Mouse (Mus musculus) stomach, embryonic 15.5 days (tissue): Measurements from ENCODE around the gene Grm8. TPM values are rescaled to one million over a fixed set of nuclear protein-coding genes. Genes with fewer than 3 reads are reported as not detected.

ENCODE experiments used
- ATAC-seq: fragments of 200-750 bp; cut with Nextera tagmentation; 2 replicates; pipeline ENCODE4 v1.8.0; 2017; ENCODE audit warnings: low read depth, moderate number of reproducible peaks, moderate TSS enrichment; ENCODE audit not compliant: insufficient read depth, low FRiP score
- H3K27ac ChIP-seq: fragments of 300-500 bp; sonication (generic); 2 replicates; pipeline ENCODE4 v1.5.1; 2015; ENCODE audit warnings: mild to moderate bottlenecking, inconsistent platforms
- H3K27me3 ChIP-seq: fragments of 300-500 bp; sonication (generic); replicated peaks from 2 replicates; pipeline ENCODE4 v1.6.1; 2015; ENCODE audit warnings: inconsistent platforms
- H3K36me3 ChIP-seq: fragments of 300-500 bp; sonication (generic); 2 replicates; pipeline ENCODE4 v1.6.1; 2015; ENCODE audit warnings: inconsistent platforms
- H3K4me1 ChIP-seq: fragments of 300-500 bp; sonication (generic); 2 replicates; pipeline ENCODE4 v1.6.1; 2015; ENCODE audit warnings: inconsistent platforms
- H3K4me2 ChIP-seq: fragments of 300-500 bp; sonication (generic); 2 replicates; pipeline ENCODE4 v1.6.1; 2015; ENCODE audit warnings: mild to moderate bottlenecking, inconsistent platforms
- H3K4me3 ChIP-seq: fragments of 300-500 bp; sonication (generic); replicated peaks from 2 replicates; pipeline ENCODE4 v1.5.1; 2015; ENCODE audit warnings: inconsistent platforms
- H3K9ac ChIP-seq: fragments of 300-500 bp; sonication (generic); 2 replicates; pipeline ENCODE4 v1.6.1; 2015; ENCODE audit warnings: inconsistent platforms
- H3K9me3 ChIP-seq: fragments of 300-500 bp; sonication (generic); 2 replicates; pipeline ENCODE4 v1.6.1; 2016; ENCODE audit warnings: inconsistent platforms
- WGBS: fragments of 180-500 bp; shearing (Covaris S2); methylation state at CpG from one replicate; pipeline ENCODE4 v1.1.7; 2015; 5-methylcytosine and 5-hydroxymethylcytosine counted together
- polyA plus RNA-seq: library from polyadenylated mRNA; unstranded; fragments of >200 nt; fragmentation: Nextera tagmentation; extraction: Ambion mirVana; gene quantifications from 2 replicates; pipeline ENCODE4 v1.2.1, GENCODE M21; 2015

Gene Grm8
- polyA plus RNA-seq = 1.6 TPM in 2 replicates

DNA sequence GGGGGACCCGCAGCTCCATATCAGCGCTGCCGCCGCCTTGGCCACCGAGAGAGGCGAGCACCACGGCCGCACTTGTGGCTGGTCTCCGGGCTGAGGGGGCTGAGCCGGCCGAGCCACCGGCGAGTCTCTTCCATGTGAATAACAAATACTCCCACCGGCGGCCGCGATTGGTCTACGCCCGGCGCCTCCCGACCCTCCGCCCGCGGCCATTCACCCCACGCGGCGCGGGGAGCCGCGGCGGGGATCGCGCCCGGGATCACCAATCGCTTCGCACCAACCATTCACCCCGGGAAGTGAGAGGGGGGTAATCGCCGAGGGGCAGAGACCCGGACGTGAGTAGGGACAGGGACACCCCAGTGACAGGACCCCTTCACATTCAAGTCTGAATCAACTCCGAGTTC is at the start of gene Grm8:
Gene Grm8 (minus strand): TSS at position 178 of the 401 bp plus-strand sequence.
- H3K9me3 ChIP-seq = no peaks in the 10 kb centered on the region
- no peaks in the 10 kb centered on the region for H3K36me3 ChIP-seq
- 0 out of 2 replicates have a peak within 1 kb of the TSS, but pooled peaks have one; percentile 2 for H3K9ac ChIP-seq
- under 1% methylated on average over 42 of the region's 42 CpGs for WGBS
- ATAC-seq = no peak
- peak within 1 kb of the TSS; percentile 51 for H3K4me3 ChIP-seq
- peak within 1 kb of the TSS; percentile 98 for H3K4me2 ChIP-seq
- H3K27me3 ChIP-seq = peaks cover 35% of the 10 kb centered on the region
- no peak within 1 kb of the TSS for H3K27ac ChIP-seq
- H3K4me1 ChIP-seq = peaks cover 16% of the 10 kb centered on the region

DNA sequence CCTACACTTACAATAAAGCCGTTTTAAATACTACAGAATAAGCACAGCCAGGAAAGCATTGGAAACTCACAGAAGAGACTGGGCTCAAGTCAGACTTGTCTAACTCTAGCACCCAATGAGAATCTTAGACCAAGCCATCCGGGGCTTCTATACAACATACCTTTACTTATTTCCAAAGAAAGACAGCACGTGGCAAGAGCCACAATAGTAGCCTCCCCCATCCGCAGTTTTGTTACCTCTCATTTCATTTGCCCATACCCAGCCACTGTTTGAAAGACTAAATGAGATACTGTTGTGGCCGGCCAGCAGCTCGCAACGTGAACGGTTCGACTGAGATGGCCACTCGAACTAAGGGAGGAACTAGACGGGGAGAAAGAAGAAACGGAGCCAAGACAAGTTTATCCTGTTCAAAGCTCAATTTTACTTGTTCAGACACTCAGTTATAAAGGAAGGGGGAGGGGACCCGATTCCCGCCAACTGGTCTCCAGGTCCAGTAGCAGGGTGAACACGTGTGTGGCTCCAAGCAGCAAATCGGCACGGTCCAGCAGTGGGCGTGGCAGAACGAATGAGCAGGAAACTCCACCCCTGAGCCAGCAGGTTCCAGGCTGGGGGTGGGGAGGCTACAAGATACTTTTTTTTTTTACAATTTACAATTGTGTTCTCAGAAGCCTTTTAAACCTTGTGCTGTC is 35.0 kb upstream of the Grm8 start:
- no peak overlapping the region for H3K27ac ChIP-seq
- H3K4me1 ChIP-seq = no peaks in the 10 kb centered on the region
- no peak for ATAC-seq
- 65% methylated on average over 19 of the region's 19 CpGs for WGBS
- H3K9me3 ChIP-seq = no peaks in the 10 kb centered on the region
- no peak overlapping the region for H3K4me2 ChIP-seq
- H3K27me3 ChIP-seq = no peaks in the 10 kb centered on the region
- no peak overlapping the region for H3K9ac ChIP-seq
- H3K4me3 ChIP-seq = no peak overlapping the region
- no peaks in the 10 kb centered on the region for H3K36me3 ChIP-seq

DNA sequence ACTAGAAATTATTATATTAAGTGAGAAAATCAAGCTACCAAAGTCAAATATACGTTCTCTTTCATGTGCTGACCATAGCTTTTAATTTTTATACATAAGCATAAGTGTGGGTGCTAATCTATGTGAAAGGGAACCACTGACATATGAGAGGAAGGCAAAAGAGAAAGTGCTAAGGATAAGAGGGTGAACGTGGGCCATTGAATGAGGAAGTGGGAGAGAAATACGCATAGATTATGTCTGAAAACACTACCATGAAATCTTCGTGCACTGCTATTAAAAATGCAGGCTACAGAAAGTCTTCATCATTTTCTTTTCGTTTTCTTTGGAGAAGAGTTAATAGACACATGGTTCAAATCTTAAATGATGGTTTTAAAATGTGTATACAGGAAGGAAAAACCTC is 25.4 kb upstream of the Grm8 start:
- no peak overlapping the region for H3K4me3 ChIP-seq
- H3K4me1 ChIP-seq = no peaks in the 10 kb centered on the region
- no peaks in the 10 kb centered on the region for H3K27me3 ChIP-seq
- ATAC-seq = no peak
- no peak overlapping the region for H3K27ac ChIP-seq
- no peaks in the 10 kb centered on the region for H3K9me3 ChIP-seq
- H3K4me2 ChIP-seq = no peak overlapping the region
- H3K36me3 ChIP-seq = no peaks in the 10 kb centered on the region
- WGBS = 75% methylated on average over 5 of the region's 5 CpGs
- H3K9ac ChIP-seq = no peak overlapping the region

DNA sequence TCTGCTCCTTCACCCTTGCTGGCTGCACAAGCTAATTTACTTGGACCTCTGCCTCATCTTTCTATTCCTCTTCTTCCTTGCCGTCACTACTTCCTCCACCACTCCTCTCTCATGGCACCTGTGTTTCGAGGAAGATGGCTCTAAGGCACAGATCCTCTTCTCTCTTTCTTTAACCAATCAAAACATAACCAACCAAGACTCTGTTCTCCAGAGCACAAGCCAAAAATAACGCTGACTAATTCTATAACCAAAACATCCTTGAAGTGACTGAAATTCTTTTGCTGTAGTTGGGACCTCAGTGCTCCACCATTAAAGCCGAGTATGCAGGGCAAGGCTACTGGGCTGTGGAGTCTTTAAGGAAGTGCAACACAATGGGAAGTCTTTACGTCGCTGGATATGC is 11.5 kb upstream of the Grm8 start:
- no peaks in the 10 kb centered on the region for H3K27me3 ChIP-seq
- no peaks in the 10 kb centered on the region for H3K9me3 ChIP-seq
- no peak overlapping the region for H3K27ac ChIP-seq
- H3K36me3 ChIP-seq = no peaks in the 10 kb centered on the region
- H3K9ac ChIP-seq = no peak overlapping the region
- H3K4me2 ChIP-seq = no peak overlapping the region
- no peak overlapping the region for H3K4me3 ChIP-seq
- ATAC-seq = no peak
- H3K4me1 ChIP-seq = no peaks in the 10 kb centered on the region
- WGBS = 73% methylated on average over 6 of the region's 6 CpGs

DNA sequence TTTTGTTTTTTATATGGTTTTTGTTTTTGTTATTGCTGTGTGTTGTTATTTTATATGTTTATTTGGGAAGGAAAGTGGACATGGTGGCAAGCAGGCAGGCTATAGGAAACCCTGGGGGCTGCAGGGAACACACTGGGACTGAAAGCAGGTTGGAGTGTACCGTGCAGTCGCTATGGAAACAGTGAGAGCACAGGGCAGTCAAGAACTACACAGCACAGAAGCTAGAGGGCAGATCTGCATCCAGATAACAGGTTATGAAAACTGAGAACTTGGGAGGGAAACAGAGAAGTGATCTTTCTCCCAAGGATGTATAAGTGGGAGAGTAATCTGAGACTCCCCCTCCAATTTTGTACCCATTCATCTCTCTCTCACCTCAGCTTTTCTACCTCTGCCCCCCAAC is 7.4 kb upstream of the Grm8 start:
- Histone ChIP-seq H3K4me2 (no peak overlapping the region), H3K4me1 (no peaks in the 10 kb centered on the region), H3K36me3 (no peaks in the 10 kb centered on the region), H3K9ac (no peak overlapping the region), H3K9me3 (no peaks in the 10 kb centered on the region), H3K27ac (no peak overlapping the region), H3K27me3 (no peaks in the 10 kb centered on the region), H3K4me3 (no peak overlapping the region)
- no peak for ATAC-seq
- WGBS = 23% methylated on average over 2 of the region's 2 CpGs

DNA sequence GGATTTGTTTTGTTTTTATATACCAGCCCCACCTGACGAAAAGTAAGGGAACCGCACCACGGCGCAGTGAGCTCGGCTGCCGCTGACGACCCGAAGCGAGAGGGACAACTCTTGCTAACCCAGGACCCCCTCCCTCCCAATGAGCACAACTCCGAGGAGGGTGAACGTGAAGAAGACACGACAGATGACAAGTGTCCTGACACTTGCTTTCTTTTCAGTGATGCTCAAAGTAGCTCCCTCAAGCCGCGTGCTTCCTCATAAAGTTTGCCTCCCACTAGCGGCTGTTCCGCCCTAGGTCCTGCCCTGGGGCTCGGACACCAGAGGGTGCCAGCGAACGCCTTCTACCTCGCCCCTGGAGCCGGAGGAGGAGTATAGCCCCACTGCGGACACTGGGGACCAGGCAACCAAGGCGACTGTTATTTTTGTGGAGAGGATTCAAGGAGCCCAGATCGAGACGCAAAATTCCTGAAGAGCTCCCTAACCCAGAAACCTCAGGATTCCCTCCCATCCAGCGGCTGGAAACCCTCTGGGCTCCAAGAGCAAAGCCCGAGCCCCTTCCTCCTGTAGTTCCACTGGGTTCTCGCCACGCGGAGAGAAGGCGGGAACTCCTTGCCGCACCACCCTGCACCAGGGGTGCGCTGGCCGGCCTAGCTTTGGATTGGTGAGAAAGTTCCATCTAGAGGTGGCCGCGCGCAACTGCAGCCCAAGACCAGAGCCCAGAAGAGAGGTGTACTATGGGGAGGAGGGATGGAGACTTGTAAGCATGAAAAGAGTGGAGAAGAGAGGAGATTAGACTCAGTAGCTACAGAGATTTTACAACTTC is 644 bp upstream of the Grm8 start:
- no peak overlapping the region for H3K9ac ChIP-seq
- no peaks in the 10 kb centered on the region for H3K9me3 ChIP-seq
- no peak overlapping the region for H3K27ac ChIP-seq
- ATAC-seq = peak; percentile 89
- H3K36me3 ChIP-seq = no peaks in the 10 kb centered on the region
- H3K4me3 ChIP-seq = peak overlapping the region; percentile 51
- peaks cover 16% of the 10 kb centered on the region for H3K4me1 ChIP-seq
- WGBS = 0% methylated on average over 37 of the region's 37 CpGs
- peak overlapping the region; percentile 98 for H3K4me2 ChIP-seq
- H3K27me3 ChIP-seq = peaks cover 35% of the 10 kb centered on the region

DNA sequence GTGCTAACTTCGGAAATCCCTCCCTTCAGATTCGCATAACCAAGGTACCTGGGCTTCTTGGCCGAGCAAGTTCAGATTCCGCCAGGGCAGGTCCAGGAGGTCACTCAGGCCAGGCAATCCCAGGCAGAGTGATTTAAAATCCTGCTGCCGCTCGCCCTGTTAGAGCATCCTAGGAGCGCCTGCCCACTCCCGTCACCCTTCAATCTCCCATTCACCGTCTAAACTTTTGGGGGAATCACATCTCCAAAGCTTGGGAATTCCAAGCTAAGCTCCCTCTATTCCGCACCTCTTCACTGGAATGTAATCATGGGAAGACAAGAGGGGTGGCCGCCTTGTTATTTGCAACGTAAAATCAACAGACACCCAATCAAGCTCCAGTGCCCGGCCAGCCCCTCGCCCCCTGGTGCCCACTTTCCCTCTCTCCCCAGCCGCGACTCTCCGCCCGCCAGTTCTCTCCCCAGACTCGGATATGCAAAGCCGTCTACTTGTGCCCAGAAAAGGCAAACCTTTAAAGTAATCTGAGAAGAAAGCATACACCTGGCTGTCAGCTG is 652 bp downstream of the Grm8 start:
- Histone ChIP-seq H3K9me3 (no peaks in the 10 kb centered on the region), H3K36me3 (no peaks in the 10 kb centered on the region), H3K4me1 (peaks cover 16% of the 10 kb centered on the region), H3K27me3 (peaks cover 35% of the 10 kb centered on the region), H3K4me2 (peak overlapping the region; percentile 98), H3K27ac (no peak overlapping the region), H3K4me3 (peak overlapping the region; percentile 51), H3K9ac (no peak overlapping the region)
- under 1% methylated on average over 20 of the region's 20 CpGs for WGBS
- ATAC-seq = no peak

DNA sequence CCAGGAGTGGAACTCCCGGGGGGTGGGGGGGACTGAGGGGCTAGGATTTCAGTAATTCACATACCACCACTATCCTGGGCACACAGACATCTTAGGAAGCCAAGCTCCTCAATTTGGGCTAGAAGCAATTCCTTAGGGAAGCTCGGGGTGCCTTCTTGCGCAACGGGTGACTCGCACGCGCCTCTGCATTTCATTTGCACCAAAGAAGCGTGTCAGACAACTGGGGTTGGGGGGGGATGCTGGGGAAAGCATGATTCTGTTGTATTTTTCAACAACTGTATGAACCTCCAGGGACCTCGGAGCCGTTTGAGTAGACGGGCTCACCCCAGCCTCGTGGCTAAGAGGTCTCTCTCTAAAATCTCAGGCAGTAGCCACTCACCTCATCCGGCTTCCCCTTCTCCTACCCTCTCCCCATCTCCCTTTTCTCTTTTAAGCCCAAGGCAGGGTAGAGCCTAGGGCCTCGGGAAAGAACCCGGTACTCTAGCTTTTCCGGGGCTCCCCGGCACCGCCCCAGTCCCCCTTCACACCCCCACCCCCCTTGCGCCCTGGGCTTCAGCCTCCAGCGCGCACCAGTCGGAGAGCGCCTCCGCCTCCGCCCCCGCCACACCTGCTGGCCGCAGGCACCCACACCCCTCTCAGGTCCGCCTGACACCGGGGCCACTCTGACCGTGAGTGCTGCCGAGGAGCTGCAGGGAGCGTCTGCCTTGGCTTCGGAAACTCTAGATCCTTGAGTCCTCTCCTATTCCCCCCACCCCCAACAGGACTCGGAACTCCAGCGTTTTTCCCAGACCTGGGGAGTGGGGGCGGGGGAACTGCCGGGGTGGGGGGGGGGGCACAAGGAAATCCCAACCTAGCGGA is 1.5 kb downstream of the Grm8 start:
- no peaks in the 10 kb centered on the region for H3K36me3 ChIP-seq
- ATAC-seq = no peak; the same call in 1 of the 2 replicates
- H3K27me3 ChIP-seq = peaks cover 35% of the 10 kb centered on the region
- WGBS = 2% methylated on average over 38 of the region's 38 CpGs
- H3K4me3 ChIP-seq = peak overlapping the region; percentile 51
- H3K4me2 ChIP-seq = peak overlapping the region; percentile 98
- peaks cover 16% of the 10 kb centered on the region for H3K4me1 ChIP-seq
- H3K27ac ChIP-seq = no peak overlapping the region
- H3K9ac ChIP-seq = no peak overlapping the region
- H3K9me3 ChIP-seq = no peaks in the 10 kb centered on the region

DNA sequence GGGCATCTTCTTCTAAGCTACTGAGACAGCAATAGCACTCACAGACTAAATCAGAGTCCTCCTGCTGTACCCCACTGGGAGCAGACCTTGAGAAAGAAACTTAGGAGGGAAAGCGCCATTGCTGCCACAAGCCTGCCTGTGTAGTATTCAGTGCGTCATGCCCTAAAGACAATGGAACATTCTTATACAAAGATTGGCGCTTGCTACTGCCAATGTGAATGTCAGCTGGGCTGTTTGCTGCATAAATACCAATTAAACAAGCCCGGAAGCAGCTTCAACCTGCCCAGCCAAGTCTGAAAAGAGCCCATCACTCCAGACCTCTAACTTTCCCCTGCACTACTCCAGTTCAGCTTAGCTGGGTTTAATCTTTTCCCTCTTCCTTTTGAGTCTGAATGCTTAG is 2.9 kb downstream of the Grm8 start:
- H3K36me3 ChIP-seq = no peaks in the 10 kb centered on the region
- no peak overlapping the region for H3K4me2 ChIP-seq
- WGBS = 30% methylated on average over 4 of the region's 4 CpGs
- no peak overlapping the region for H3K27ac ChIP-seq
- H3K4me1 ChIP-seq = peaks cover 16% of the 10 kb centered on the region
- H3K4me3 ChIP-seq = no peak overlapping the region
- peaks cover 35% of the 10 kb centered on the region for H3K27me3 ChIP-seq
- ATAC-seq = no peak
- no peaks in the 10 kb centered on the region for H3K9me3 ChIP-seq
- H3K9ac ChIP-seq = no peak overlapping the region

DNA sequence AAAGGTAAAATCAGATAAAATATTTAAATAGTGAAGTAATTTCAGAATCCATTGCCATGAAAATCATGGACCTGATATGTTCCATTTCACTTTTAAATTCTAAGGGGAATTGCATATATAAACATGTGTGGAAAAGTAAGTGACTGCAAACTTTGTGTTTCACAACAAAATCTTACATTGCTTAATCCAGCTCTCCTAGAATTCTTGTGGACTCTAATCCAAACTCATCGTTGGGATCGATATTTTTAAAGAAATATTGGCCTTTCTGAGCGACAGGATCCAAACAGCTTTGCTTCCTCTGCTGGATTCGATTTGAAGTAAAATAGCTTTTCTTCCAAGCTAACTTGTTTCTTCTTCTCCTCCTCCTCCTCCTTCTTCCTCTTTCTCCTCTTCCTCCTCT is 6.1 kb downstream of the Grm8 start:
- H3K27me3 ChIP-seq = peaks cover 29% of the 10 kb centered on the region
- H3K9me3 ChIP-seq = no peaks in the 10 kb centered on the region
- H3K4me2 ChIP-seq = no peak overlapping the region
- H3K9ac ChIP-seq = no peak overlapping the region
- H3K36me3 ChIP-seq = no peaks in the 10 kb centered on the region
- H3K4me1 ChIP-seq = peaks cover 8% of the 10 kb centered on the region
- no peak overlapping the region for H3K4me3 ChIP-seq
- H3K27ac ChIP-seq = no peak overlapping the region
- WGBS = 87% methylated on average over 4 of the region's 4 CpGs
- no peak for ATAC-seq

DNA sequence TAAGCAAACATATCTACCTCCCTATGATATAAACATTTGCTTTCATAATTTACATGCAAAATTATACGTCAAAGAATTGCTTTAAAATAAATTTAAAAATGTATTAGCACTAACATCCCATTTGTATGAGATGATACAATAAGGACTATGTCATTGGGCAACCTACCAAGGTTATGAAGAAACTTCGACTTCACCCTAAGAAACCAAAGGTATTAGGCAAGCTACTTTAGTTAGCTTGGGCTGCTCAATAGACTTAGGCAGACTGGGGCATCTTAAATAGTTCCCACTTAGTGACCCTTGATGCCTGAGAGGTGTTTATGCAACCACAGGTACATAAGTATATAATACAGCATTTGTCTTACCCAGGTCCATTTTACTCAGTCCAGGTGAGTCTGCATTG is 19.5 kb downstream of the Grm8 start:
- no peak overlapping the region for H3K27ac ChIP-seq
- no peak overlapping the region for H3K4me3 ChIP-seq
- no peak for ATAC-seq
- H3K4me2 ChIP-seq = no peak overlapping the region
- H3K36me3 ChIP-seq = no peaks in the 10 kb centered on the region
- H3K4me1 ChIP-seq = no peaks in the 10 kb centered on the region
- H3K9ac ChIP-seq = no peak overlapping the region
- 73% methylated on average over 2 of the region's 2 CpGs for WGBS
- H3K27me3 ChIP-seq = no peaks in the 10 kb centered on the region
- H3K9me3 ChIP-seq = no peaks in the 10 kb centered on the region
